Mouse (Mus musculus): ENCODE data around the gene C530008M17Rik.

GRCm38 (mm10) chr5:76675369-76675768 lies 19.1 kb downstream of the C530008M17Rik start:
- TF ChIP-seq POLR2A (IDR thresholded peaks at IDR 0.05; ENCODE audit: low read depth, low read length) (no peak), CTCF (conservative IDR thresholded peaks at IDR 0.05; ENCODE audit: insufficient read depth, insufficient read length, low read depth, low read length) (no peak)
